Mouse (Mus musculus) spleen, postnatal 14 days (tissue): ENCODE results near the gene Fbxw7.

ENCODE experiments used
- DNase-seq, 2 experiments: peaks; one replicate each; pipeline ENCODE4 v3.0.0; 2021 to 2022; ENCODE audit warnings: low spot score in 2 of 2

The Fbxw7 gene

GRCm38 (mm10) chr3:85024817-85025705 is 210.0 kb downstream of the Fbxw7 start:
- DNase-seq: no peak
